Mouse (Mus musculus) neural tube, embryonic 14.5 days (tissue): ENCODE measurements at regions not wholly inside any gene's neighbourhood (a gene's known extent, or its start where the extent isn't known, plus 50 kb on each side); places are given as distances from the start of the nearest gene placed in this dataset.

Experiments used
- ATAC-seq: fragments of 200-750 bp; cut with Nextera tagmentation; 2 replicates; pipeline ENCODE4 v1.8.0; 2017; ENCODE audit warnings: low read depth, mild to moderate bottlenecking, moderate TSS enrichment, moderate library complexity
- H3K27ac ChIP-seq: fragments of 300-500 bp; sonication (generic); 2 replicates; pipeline ENCODE4 v1.5.1; 2014; ENCODE audit warnings: low read depth, mild to moderate bottlenecking, control low read depth, low read length, moderate library complexity, mixed read lengths
- H3K27me3 ChIP-seq: fragments of 300-500 bp; sonication (generic); 2 replicates; pipeline ENCODE4 v1.6.1; 2014; ENCODE audit warnings: low read length; ENCODE audit not compliant: control insufficient read depth, insufficient read depth
- H3K36me3 ChIP-seq: fragments of 300-500 bp; sonication (generic); 2 replicates; pipeline ENCODE4 v1.6.1; 2014; ENCODE audit warnings: low read length, mixed read lengths; ENCODE audit not compliant: control insufficient read depth, insufficient read depth
- H3K4me1 ChIP-seq: fragments of 300-500 bp; sonication (generic); 2 replicates; pipeline ENCODE4 v1.6.1; 2014; ENCODE audit warnings: low read length; ENCODE audit not compliant: control insufficient read depth, insufficient read depth
- H3K4me2 ChIP-seq: fragments of 300-500 bp; sonication (generic); 2 replicates; pipeline ENCODE4 v1.6.1; 2014; ENCODE audit warnings: mild to moderate bottlenecking, low read depth, low read length, control low read depth
- H3K4me3 ChIP-seq: fragments of 300-500 bp; sonication (generic); 2 replicates; pipeline ENCODE4 v1.5.1; 2014; ENCODE audit warnings: low read depth, low read length, control low read depth, mixed read lengths
- H3K9ac ChIP-seq: fragments of 300-500 bp; sonication (generic); replicated peaks from 2 replicates; pipeline ENCODE4 v1.6.1; 2014; ENCODE audit warnings: low read depth, mild to moderate bottlenecking, control low read depth, low read length, mixed read lengths
- H3K9me3 ChIP-seq: fragments of 300-500 bp; sonication (generic); 2 replicates; pipeline ENCODE4 v1.6.1; 2016; ENCODE audit warnings: low read length; ENCODE audit not compliant: control insufficient read depth
- WGBS: fragments of 180-500 bp; shearing (Covaris S2); extraction: QIAGEN DNeasy Blood & Tissue Kit; methylation state at CpG from one replicate; pipeline ENCODE4 v1.1.7; 2014; 5-methylcytosine and 5-hydroxymethylcytosine counted together

- Histone ChIP-seq H3K9ac (no peak overlapping the region), H3K36me3 (no peaks in the 10 kb centered on the region), H3K4me3 (no peak overlapping the region), H3K27me3 (no peaks in the 10 kb centered on the region), H3K9me3 (no peaks in the 10 kb centered on the region), H3K4me1 (peaks cover 17% of the 10 kb centered on the region; the same call in 1 of the 2 replicates), H3K27ac (no peak overlapping the region), H3K4me2 (no peak overlapping the region)
- WGBS, result 83% methylated on average over 3 of the region's 3 CpGs
- ATAC-seq, result no peak
These were observed 259.5 kb downstream of the Abcc12 start for GRCm38 (mm10) chr8:86320938-86321337.

- Histone ChIP-seq H3K9ac (no peak overlapping the region), H3K9me3 (no peaks in the 10 kb centered on the region), H3K27me3 (no peaks in the 10 kb centered on the region), H3K4me3 (no peak overlapping the region), H3K27ac (no peak overlapping the region), H3K4me1 (no peaks in the 10 kb centered on the region), H3K36me3 (no peaks in the 10 kb centered on the region), H3K4me2 (no peak overlapping the region)
- ATAC-seq, result no peak
- 62% methylated on average over 3 of the region's 3 CpGs for WGBS
These were observed 262.0 kb downstream of the Abcc12 start for GRCm38 (mm10) chr8:86318531-86318930.

GRCm38 (mm10) chr8:86316236-86316635 is 264.2 kb downstream of the Abcc12 start:
- no peaks in the 10 kb centered on the region for H3K27me3 ChIP-seq
- ATAC-seq, result no peak
- H3K4me1 ChIP-seq, result no peaks in the 10 kb centered on the region
- 92% methylated on average over 7 of the region's 7 CpGs for WGBS
- no peaks in the 10 kb centered on the region for H3K36me3 ChIP-seq
- H3K4me2 ChIP-seq, result no peak overlapping the region
- no peaks in the 10 kb centered on the region for H3K9me3 ChIP-seq
- no peak overlapping the region for H3K27ac ChIP-seq
- no peak overlapping the region for H3K9ac ChIP-seq
- H3K4me3 ChIP-seq, result no peak overlapping the region

- no peak overlapping the region for H3K9ac ChIP-seq
- no peaks in the 10 kb centered on the region for H3K27me3 ChIP-seq
- H3K27ac ChIP-seq, result no peak overlapping the region
- H3K36me3 ChIP-seq, result no peaks in the 10 kb centered on the region
- no peak for ATAC-seq
- no peaks in the 10 kb centered on the region for H3K4me1 ChIP-seq
- 77% methylated on average over 2 of the region's 2 CpGs for WGBS
- no peak overlapping the region for H3K4me2 ChIP-seq
- no peak overlapping the region for H3K4me3 ChIP-seq
- no peaks in the 10 kb centered on the region for H3K9me3 ChIP-seq
These were observed 271.0 kb downstream of the Abcc12 start for GRCm38 (mm10) chr8:86309460-86309859.

- Histone ChIP-seq H3K27ac (no peak overlapping the region), H3K4me2 (no peak overlapping the region), H3K9me3 (no peaks in the 10 kb centered on the region), H3K4me3 (no peak overlapping the region), H3K9ac (no peak overlapping the region), H3K4me1 (no peaks in the 10 kb centered on the region), H3K27me3 (no peaks in the 10 kb centered on the region), H3K36me3 (no peaks in the 10 kb centered on the region)
- ATAC-seq, result no peak
- 77% methylated on average over 3 of the region's 3 CpGs for WGBS
These were observed 273.1 kb downstream of the Abcc12 start for GRCm38 (mm10) chr8:86307339-86307738.

- WGBS, result 34% methylated on average over 4 of the region's 4 CpGs
These were observed 278.5 kb downstream of the Abcc12 start for GRCm38 (mm10) chr8:86301885-86302509.

GRCm38 (mm10) chr8:86288713-86289384 is 291.6 kb downstream of the Abcc12 start:
- Histone ChIP-seq H3K4me3 (no peak overlapping the region), H3K9me3 (no peaks in the 10 kb centered on the region), H3K4me2 (no peak overlapping the region), H3K36me3 (no peaks in the 10 kb centered on the region), H3K9ac (no peak overlapping the region), H3K27ac (no peak overlapping the region), H3K27me3 (no peaks in the 10 kb centered on the region), H3K4me1 (no peaks in the 10 kb centered on the region)
- 86% methylated on average over 3 of the region's 3 CpGs for whole genome bisulfite sequencing
- no peak for ATAC-seq

More at GRCm38 (mm10) chr8:86301885-86302509, 278.5 kb downstream of the Abcc12 start:
- Histone ChIP-seq H3K27me3 (no peaks in the 10 kb centered on the region), H3K27ac (no peak overlapping the region), H3K4me3 (no peak overlapping the region), H3K4me2 (no peak overlapping the region), H3K4me1 (no peaks in the 10 kb centered on the region), H3K9me3 (no peaks in the 10 kb centered on the region), H3K36me3 (no peaks in the 10 kb centered on the region), H3K9ac (no peak overlapping the region)
- ATAC-seq, result no peak

- Histone ChIP-seq H3K9ac (no peak overlapping the region), H3K9me3 (no peaks in the 10 kb centered on the region), H3K4me2 (no peak overlapping the region), H3K36me3 (no peaks in the 10 kb centered on the region), H3K27me3 (no peaks in the 10 kb centered on the region), H3K27ac (no peak overlapping the region), H3K4me3 (no peak overlapping the region), H3K4me1 (no peaks in the 10 kb centered on the region)
- no peak for ATAC-seq
- WGBS, result 28% methylated on average over 7 of the region's 7 CpGs
These were observed 297.6 kb downstream of the Abcc12 start for GRCm38 (mm10) chr8:86282922-86283321.

- Histone ChIP-seq H3K36me3 (no peaks in the 10 kb centered on the region), H3K27me3 (no peaks in the 10 kb centered on the region), H3K9me3 (no peaks in the 10 kb centered on the region), H3K4me2 (no peak overlapping the region), H3K9ac (no peak overlapping the region), H3K4me3 (no peak overlapping the region), H3K4me1 (no peaks in the 10 kb centered on the region), H3K27ac (no peak overlapping the region)
- 78% methylated on average over 18 of the region's 18 CpGs for WGBS
- ATAC-seq, result no peak
These were observed 300.3 kb downstream of the Abcc12 start for GRCm38 (mm10) chr8:86280093-86280721.
